Mouse (Mus musculus) left cerebral cortex, adult 6 months (tissue): ENCODE measurements around the gene Gatd1. TPM values are rescaled to one million over a fixed set of nuclear protein-coding genes. Genes with fewer than 3 reads are reported as not detected.

Experiments
- long read RNA-seq, 2 experiments: library from polyadenylated mRNA; unstranded; transcript quantifications; one replicate each; pipeline ENCODE4 v2.0.0; 2019 to 2020
- polyA plus RNA-seq: library from polyadenylated mRNA; unstranded; fragments of <200 nt; fragmentation: Nextera tagmentation; gene quantifications from 2 replicates; pipeline ENCODE4 v1.2.3, GENCODE M21; 2021

The Gatd1 gene
- polyA plus RNA-seq: 38.8 and 54.8 TPM in 2 replicates
- long read RNA-seq, experiment 1, transcript Gatd1-206 (7 exons, 2,348 nt): minor isoform, 8 of 181 reads
- long read RNA-seq, experiment 1, transcript Gatd1-201 (8 exons, 1,898 nt): major isoform, 139 of 181 reads
- long read RNA-seq, experiment 1, partial matches to known transcripts: 7 of 181 reads
- long read RNA-seq, experiment 1, other reads (novel, unspliced or antisense): 27 of 181 reads
- long read RNA-seq, experiment 2, transcript Gatd1-201 (8 exons, 1,898 nt): major isoform, 60 of 90 reads
- long read RNA-seq, experiment 2, partial matches to known transcripts: 4 of 90 reads
- long read RNA-seq, experiment 2, other reads (novel, unspliced or antisense): 23 of 90 reads

GRCm38 (mm10) chr7:141413809-141414584 is at the start of gene Gatd1:
TSS of gene Gatd1 (minus strand) at chr7:141414136.

DNA sequence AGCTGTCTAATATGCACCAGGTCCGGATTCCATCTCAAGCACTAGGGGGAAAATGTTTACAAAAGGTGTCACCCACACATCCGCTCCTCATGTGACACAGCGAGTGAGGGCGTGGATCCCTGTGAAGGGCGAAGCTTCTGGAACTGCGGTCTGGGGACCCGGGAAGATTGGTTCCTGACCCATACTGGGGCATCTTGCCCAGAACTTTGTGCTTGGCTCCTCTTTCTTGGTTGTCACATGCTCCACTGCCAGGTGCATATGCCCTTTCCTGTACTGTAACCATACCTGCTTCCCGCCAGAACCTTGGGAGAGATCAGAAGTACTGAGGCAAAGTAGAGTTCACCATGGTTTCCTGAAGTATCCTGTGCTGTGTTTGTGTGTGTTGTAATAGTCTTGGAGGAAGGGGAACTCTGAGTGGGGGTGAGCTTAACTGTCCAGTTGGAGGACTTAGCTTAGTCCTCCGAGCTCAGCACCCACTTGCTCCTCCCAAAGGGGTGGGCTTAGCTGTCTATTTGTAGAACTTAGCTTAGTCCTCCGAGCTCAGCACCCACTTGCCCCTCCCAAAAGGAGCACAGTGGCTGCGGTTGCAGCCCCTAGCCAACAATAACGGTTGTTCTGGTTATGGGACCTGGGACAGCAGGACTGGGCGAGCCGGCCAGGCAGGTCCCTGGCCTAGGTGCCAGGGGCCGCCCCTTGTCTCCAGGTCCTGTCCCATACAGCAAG is 46.6 kb upstream of the Gatd1 start, which contains the start of gene Cracr2b:
Gene Cracr2b, plus strand, starts transcription at position 704 of the 723 bp plus-strand sequence.

DNA sequence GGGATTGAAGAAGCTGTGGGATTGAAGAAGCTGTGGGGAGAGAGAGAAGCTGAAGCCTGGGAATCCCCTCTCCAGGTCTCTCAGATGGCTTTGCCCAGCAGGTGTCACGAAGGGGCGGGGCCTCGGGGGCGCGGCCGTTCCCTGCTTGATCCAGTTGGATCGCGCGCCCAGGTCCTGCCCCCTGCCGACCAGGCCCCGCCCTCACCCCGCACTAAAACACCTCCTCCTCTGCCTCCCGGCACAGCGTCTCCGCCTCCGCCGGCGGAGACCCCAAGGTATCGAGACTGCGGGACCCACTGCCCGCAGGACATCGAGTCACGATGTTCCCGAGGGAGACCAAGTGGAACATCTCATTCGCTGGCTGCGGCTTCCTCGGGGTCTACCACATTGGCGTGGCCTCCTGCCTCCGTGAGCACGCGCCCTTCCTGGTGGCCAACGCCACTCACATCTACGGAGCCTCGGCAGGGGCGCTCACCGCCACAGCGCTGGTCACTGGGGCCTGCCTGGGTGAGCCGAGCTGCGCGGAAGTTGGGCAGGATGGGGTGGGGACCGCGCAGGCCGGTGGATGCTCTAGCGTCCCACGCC is 41.1 kb upstream of the Gatd1 start, which contains the start of gene Pnpla2:
Gene Pnpla2, plus strand, starts transcription at position 232 of the 585 bp plus-strand sequence.

GRCm38 (mm10) chr7:141447110-141447991 is 33.4 kb upstream of the Gatd1 start, which contains the start of gene Rplp2:
TSS of gene Rplp2 (plus strand) at chr7:141447370.

GRCm38 (mm10) chr7:141443828-141444237 is 29.9 kb upstream of the Gatd1 start, which contains the start of gene Pidd1:
TSS of gene Pidd1 (minus strand) at chr7:141444025.

DNA sequence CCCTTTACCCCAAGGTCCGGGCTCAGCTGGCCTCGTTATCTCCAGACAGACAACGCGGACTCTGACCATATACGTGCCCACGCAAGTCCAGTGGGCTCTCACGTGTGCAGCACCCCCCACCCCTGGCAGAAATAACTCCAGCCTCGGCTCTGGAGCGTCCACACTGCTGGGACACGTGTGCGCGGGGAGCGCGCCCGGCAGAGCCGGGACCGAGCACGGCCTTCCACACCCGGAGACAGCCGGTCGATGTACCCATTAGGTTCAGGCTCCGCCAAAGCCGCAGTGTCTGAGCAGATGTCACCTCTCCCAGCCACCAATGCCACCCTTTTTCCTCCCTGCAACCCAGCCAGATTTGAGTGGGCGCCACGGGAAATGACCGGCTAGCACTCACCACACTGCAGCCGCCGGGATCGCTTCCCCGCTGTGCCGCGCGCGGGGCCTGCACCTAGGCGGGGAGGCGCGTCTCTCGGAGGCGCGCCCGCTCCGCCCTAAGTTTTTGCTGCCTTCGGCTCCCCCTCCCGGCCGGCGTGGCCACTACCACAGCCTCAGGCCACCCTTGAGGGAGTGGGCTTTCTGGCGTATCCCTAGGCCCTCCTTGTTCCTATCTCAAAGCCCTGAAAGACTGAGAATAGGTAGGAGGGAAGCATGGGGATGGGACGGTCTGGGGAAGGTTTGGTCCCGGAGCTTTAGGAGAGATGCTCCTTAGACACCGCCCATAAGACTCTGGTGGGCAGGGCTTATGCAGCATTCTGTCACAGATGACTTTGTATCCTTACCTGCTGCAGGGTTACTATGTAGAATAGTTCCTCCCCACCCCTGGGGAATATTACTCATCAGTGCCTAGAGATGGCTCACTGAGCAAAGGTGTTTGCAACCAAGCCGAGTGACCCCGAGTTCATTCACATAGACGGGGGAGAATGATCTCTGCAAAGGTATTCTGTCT is 23.5 kb upstream of the Gatd1 start, which contains the start of gene Slc25a22:
Gene Slc25a22, minus strand, starts transcription at position 715 of the 943 bp plus-strand sequence.

DNA sequence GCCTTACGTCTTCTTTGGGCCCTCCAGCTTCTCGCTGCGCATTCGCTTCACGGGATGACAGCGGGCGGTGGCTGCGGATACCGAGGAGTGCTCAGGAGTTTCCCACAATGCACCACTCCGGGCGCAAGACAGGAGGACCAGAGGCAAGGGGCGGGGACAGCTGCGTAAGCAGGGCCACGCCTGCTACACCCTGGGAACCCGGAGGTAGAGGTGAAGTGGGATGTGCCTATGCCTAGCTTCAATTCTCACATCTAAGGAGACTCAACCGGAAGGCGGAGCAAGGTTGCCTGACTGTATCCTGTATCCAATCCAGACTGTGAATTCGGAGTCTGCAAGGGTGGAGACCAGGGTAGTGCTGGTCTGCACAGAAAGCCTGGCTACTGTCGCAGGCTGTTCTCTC is 15.4 kb upstream of the Gatd1 start, which contains the start of gene Cend1:
Gene Cend1, minus strand, starts transcription at position 182 of the 400 bp plus-strand sequence.

DNA sequence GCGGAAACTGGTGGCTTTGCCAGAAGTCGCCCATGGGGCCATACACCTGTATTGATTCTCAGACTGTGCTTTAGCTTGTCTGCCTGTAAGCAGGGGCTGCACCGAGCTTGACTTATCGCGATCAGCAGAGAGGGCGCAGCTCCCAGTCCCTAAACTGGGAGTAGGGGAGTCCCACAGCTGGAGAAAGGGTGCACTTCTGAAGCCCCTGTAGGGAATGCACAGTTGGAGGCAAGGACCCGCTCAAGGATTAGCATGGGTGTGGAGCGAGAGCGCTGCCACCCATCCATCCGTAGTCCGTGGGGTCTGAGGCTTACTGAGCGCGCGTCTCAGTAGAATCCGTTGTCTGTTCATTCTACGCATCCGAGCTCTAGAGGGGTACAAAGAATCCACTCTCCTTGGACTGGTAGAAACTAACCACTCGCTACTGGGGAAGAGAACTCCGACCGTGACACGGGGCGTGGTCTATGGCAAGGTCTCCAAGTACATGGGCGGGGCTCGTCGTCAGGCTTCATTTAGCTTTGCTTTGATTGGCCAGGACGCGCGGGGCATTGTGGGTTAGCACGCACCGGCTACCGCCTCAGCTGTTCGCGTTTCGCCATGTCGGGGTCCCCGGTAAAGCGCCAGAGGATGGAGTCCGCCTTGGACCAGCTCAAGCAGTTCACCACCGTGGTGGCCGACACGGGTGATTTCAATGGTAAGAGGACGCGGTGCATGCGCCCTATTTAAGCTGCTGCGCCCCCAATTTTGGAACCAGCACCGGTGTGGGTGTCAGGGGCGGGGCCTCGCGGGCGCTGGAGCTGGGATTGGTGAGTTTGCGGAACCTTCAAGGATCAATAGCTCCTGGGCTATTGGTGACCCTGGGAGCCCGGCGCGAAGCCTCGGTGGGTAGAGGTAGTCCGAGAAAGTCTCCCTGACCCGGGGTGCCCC is 22.0 kb downstream of the Gatd1 start, which contains the start of gene Taldo1:
Gene Taldo1, plus strand, starts transcription at position 575 of the 927 bp plus-strand sequence.

Other genes starting within 250 kb of the Gatd1 start
- 51.2 and 65.7 TPM in 2 replicates for gene Rnh1, start 241.3 kb downstream of the Gatd1 start, polyA plus RNA-seq
- 68.2 and 284 TPM in 2 replicates for gene Hras, start 220.1 kb downstream of the Gatd1 start, polyA plus RNA-seq
- 3.4 and 3.9 TPM in 2 replicates for gene Lrrc56, start 220.0 kb downstream of the Gatd1 start, polyA plus RNA-seq
- gene Lmntd2, start 200.1 kb downstream of the Gatd1 start, polyA plus RNA-seq: not detected in 2 replicates
- gene Rassf7, start 198.3 kb downstream of the Gatd1 start, polyA plus RNA-seq: 1.9 and 2.6 TPM in 2 replicates
- gene Phrf1, start 185.4 kb downstream of the Gatd1 start, polyA plus RNA-seq: 17.9 and 20.5 TPM in 2 replicates
- 2.1 and 4.0 TPM in 2 replicates for gene Irf7, start 147.7 kb downstream of the Gatd1 start, polyA plus RNA-seq
- not detected in 2 replicates for gene Cdhr5, start 137.3 kb downstream of the Gatd1 start, polyA plus RNA-seq
- gene Sct, start 135.0 kb downstream of the Gatd1 start, polyA plus RNA-seq: 0.45 and 0.78 TPM in 2 replicates
- gene Drd4, start 122.1 kb downstream of the Gatd1 start, polyA plus RNA-seq: 0.55 and 0.61 TPM in 2 replicates
- 54.9 and 58.5 TPM in 2 replicates for gene Deaf1, start 86.4 kb downstream of the Gatd1 start, polyA plus RNA-seq
- gene Tmem80, start 86.4 kb downstream of the Gatd1 start, polyA plus RNA-seq: 33.0 and 33.7 TPM in 2 replicates
- gene Eps8l2, start 75.3 kb downstream of the Gatd1 start, polyA plus RNA-seq: 3.2 and 5.2 TPM in 2 replicates
- gene Taldo1, start 21.9 kb downstream of the Gatd1 start, polyA plus RNA-seq: 241 and 260 TPM in 2 replicates
- gene Cend1, start 15.4 kb upstream of the Gatd1 start, polyA plus RNA-seq: 211 and 240 TPM in 2 replicates
- gene Slc25a22, start 23.8 kb upstream of the Gatd1 start, polyA plus RNA-seq: 82.6 and 134 TPM in 2 replicates
- gene Pidd1, start 29.9 kb upstream of the Gatd1 start, polyA plus RNA-seq: 0.28 and 0.41 TPM in 2 replicates
- gene Rplp2, start 33.2 kb upstream of the Gatd1 start, polyA plus RNA-seq: 2,138 and 2,186 TPM in 2 replicates
- 14.2 and 16.1 TPM in 2 replicates for gene Pnpla2, start 41.1 kb upstream of the Gatd1 start, polyA plus RNA-seq
- gene Cracr2b, start 47.0 kb upstream of the Gatd1 start, polyA plus RNA-seq: 3.8 and 5.6 TPM in 2 replicates
- 19.9 and 43.0 TPM in 2 replicates for gene Cd151, start 53.3 kb upstream of the Gatd1 start, polyA plus RNA-seq
- gene Polr2l, start 61.0 kb upstream of the Gatd1 start, polyA plus RNA-seq: 81.1 and 93.5 TPM in 2 replicates
- gene Tspan4, start 61.1 kb upstream of the Gatd1 start, polyA plus RNA-seq: 24.3 and 26.7 TPM in 2 replicates
- 50.6 and 67.4 TPM in 2 replicates for gene Chid1, start 125.7 kb upstream of the Gatd1 start, polyA plus RNA-seq
- gene Ap2a2, start 148.0 kb upstream of the Gatd1 start, polyA plus RNA-seq: 81.2 and 127 TPM in 2 replicates
- gene Muc6, start 241.2 kb upstream of the Gatd1 start, polyA plus RNA-seq: not detected in 2 replicates